Mouse (Mus musculus) right cerebral cortex, postnatal 14 days (tissue): ENCODE measurements around the gene Olfr1298.

Experiments
- DNase-seq: peaks from one replicate; pipeline ENCODE4 v3.0.0; 2022

The Olfr1298 gene

DNA sequence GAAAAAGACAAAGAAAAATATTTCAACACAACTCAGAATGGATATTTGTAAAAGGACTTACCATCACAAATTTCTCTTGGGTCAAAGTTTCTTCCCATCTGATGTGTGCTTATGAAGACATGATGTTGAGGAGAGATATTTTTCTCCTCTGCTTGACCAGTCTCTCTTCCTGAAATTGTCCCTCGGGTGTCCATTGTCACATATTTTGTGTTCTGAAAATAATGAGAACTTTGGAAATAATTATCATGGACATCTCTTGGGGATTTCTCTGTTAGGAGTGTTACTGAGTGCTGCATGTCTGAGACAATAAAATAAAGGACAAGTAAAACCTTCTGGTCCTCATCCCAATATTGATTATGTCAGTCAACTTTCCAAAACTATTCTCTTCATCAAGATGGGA is at the start of gene Olfr1298:
Gene Olfr1298 (minus strand): TSS at position 101 of the 400 bp plus-strand sequence.
- no peak for DNase-seq

DNA sequence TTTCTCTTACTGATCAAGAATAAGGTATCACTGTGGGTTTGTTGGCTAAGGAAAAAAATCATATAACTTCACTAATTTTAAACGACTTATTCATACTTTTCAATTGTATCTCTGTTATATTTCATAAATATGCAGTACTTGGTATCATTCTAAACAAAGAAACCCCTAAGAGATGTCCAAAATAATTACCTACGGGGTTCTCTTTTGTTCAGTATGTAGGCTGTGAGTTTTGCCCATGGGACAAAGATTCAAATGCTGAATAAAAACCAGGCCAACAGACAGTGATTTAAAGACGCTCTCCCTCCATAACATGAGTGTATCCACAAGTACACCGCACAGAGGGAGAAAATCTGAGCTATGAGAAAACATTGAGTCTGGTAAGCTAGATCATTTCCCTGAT is 12.1 kb upstream of the Olfr1298 start, which contains the start of gene Olfr1299:
Gene Olfr1299 (plus strand): TSS at position 301 of the 400 bp plus-strand sequence.
- DNase-seq = no peak

DNA sequence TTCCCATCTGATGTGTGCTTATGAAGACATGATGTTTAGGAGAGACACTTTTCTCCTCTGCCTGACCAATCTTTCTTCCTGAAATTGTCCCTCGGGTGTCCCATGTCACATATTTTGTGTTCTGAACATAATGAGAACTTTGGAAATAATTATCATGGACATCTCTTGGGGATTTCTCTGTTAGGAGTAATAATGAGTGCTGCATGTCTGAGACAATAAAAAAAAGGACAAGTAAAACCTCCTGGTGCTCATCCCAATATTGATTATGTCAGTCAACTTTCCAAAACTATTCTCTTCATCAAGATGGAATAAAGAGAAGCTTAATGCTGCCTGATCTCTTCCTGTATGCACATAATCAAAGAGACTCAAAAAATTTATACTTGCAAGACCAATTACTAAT is 22.6 kb downstream of the Olfr1298 start, which contains the start of gene Olfr1297:
Gene Olfr1297 (minus strand): TSS at position 101 of the 400 bp plus-strand sequence.
- DNase-seq = no peak
